Mouse (Mus musculus) ES-E14 (cell line): ENCODE data around the gene Prm2.

ENCODE experiments used
- HCFC1 ChIP-seq: IDR thresholded peaks from 2 replicates; pipeline ENCODE4 v1.6.1; 2012; ENCODE audit warnings: low read length, inconsistent platforms, borderline replicate concordance; ENCODE audit not compliant: insufficient read depth
- MAFK ChIP-seq: IDR thresholded peaks from 2 replicates; pipeline ENCODE4 v1.6.1; 2014; ENCODE audit warnings: mild to moderate bottlenecking, low read depth, low read length, inconsistent platforms; ENCODE audit not compliant: insufficient read depth
- ZC3H11A ChIP-seq: IDR thresholded peaks from 2 replicates; pipeline ENCODE4 v1.6.1; 2012; ENCODE audit warnings: low read depth, mild to moderate bottlenecking, inconsistent platforms, low read length, borderline replicate concordance

DNA sequence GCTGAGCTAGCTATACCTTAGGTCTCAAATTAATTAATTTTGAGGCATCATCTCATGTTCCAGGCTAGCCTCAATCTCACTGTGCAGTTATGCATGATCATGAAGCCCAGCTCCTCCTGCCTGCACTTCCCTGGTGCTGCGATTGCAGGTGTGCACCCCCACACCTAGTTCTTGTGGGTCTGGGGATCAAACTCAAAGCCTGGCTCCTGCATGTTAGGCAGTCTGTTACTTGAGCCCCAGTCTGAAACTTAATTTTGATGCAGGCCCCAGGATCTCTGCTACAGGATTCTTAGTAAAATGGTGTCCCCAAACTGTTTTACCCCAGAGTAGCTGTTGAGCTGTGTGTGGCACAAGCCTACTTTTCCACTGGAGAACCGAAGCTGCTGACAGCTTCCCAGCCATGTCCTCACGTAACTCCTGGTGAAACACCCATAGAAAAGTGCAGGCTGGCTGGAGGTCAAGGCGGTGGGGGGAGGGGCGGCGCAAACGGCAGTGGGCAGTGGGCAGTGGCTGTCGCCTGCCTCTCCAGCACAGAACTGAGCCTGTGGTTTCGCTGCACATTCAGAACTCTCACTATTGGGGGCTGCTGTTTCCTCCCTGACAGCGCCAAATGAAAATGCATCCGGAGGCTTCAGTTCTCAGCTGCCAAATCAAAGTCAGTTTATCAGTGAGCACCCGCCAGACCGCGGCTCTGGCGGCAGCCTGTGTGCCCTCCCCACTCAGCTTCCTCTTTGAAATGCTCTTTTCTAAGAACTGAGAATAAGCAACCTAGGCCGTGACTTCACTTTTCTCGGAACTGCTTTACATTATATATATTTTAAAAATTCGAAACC, 47.8 kb upstream of the Prm2 start:
- no peak for TF ChIP-seq MAFK
- no peak for TF ChIP-seq ZC3H11A
- no peak for TF ChIP-seq HCFC1
